Mouse (Mus musculus) ES-E14 (cell line): ENCODE measurements around the gene Hmbs.

Experiments
- HCFC1 ChIP-seq: IDR thresholded peaks from 2 replicates; pipeline ENCODE4 v1.6.1; 2012; ENCODE audit warnings: low read length, inconsistent platforms, borderline replicate concordance; ENCODE audit not compliant: insufficient read depth
- ZC3H11A ChIP-seq: IDR thresholded peaks from 2 replicates; pipeline ENCODE4 v1.6.1; 2012; ENCODE audit warnings: low read depth, mild to moderate bottlenecking, inconsistent platforms, low read length, borderline replicate concordance
- ZNF384 ChIP-seq: IDR thresholded peaks from 2 replicates; pipeline ENCODE4 v1.6.1; 2012; ENCODE audit warnings: low read depth, low read length, inconsistent platforms

DNA sequence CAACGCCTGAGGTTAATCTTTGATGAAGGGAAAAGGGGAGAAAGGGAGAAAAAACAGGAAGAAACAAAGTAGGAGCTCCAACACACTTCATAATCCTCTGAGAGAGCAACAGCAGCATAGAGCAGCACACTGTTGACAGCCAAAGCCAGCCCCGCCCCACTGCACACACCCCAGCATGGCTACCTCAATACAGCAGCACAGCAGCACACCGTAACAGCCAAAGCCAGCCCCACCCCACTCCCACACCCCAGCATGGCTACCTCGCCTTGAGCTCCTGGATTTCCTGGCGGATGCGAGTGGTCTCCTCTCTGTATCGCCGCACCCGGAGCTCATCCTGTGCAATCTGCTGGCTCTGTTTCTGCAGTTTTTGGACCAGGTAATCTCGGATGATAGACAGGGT lies 8.3 kb upstream of the Hmbs start:
- TF ChIP-seq HCFC1 (no peak), ZNF384 (no peak), ZC3H11A (no peak)
